Mouse (Mus musculus): Measurements from ENCODE around the gene Prdx6b.

The Prdx6b gene

GRCm38 (mm10) chr2:80325779-80326178 is 33.5 kb downstream of the Prdx6b start:
- no peak for DNase-seq (ENCODE audit: low read depth, low spot score)

- no peak for DNase-seq (ENCODE audit: low read depth, low spot score)
Observed at GRCm38 (mm10) chr2:80327272-80327671, 35.0 kb downstream of the Prdx6b start.

- no peak for DNase-seq (ENCODE audit: low read depth, low spot score)
Observed at GRCm38 (mm10) chr2:80328961-80329653, 36.8 kb downstream of the Prdx6b start.

- no peak for DNase-seq (ENCODE audit: low read depth, low spot score)
Observed at GRCm38 (mm10) chr2:80340537-80340936, 48.3 kb downstream of the Prdx6b start.

Measured in mesoderm, embryonic 11.5 days (tissue).